Mouse (Mus musculus) heart, postnatal 36 days (tissue): Measurements from ENCODE around the gene Dpagt1. TPM values are rescaled to one million over a fixed set of nuclear protein-coding genes. Genes with fewer than 3 reads are reported as not detected.
"Not testable (repeated sequence)": the region's sequence is repeated elsewhere in the genome, so short reads cannot be mapped to it uniquely, and the experiment has no call there.

Experiments used
- DNase-seq, 2 experiments: peaks; one replicate each; pipeline ENCODE4 v3.0.0; 2021 to 2022
- intact Hi-C: fragments of 180-260 bp; cut with DNase I; formaldehyde crosslinking; loops from one replicate; pipeline ENCODE4 v1.15.1; 2025
- total RNA-seq, 2 experiments: library from RNA; stranded (reverse); gene quantifications; 2 replicates each; pipeline ENCODE4 v1.2.3; 2021

Dpagt1 gene
- total RNA-seq, 2 experiments from 2014 or later = 18.6 to 22.4 TPM

DNA sequence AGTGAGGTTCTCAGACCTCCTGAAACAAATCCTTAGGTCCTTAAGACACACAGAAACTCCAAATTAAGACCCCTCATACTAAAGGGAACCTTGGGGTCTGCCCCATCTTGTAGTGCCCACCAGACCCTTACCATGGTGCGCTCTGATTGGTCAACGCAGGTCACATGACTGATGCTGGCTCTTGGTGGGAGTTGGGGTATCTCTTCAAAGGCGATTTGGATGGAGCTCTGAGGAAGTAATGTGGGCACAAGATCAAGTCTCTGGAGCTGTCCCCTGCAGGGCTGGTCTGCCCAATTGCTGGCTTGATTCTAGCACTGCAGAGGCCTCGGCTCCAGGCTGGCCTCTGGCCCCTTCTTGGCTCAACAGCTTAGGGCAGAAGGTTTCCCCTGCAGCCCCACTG, 8.4 kb upstream of the Dpagt1 start:
- no peak for DNase-seq
- intact Hi-C loops = no loop called here

DNA sequence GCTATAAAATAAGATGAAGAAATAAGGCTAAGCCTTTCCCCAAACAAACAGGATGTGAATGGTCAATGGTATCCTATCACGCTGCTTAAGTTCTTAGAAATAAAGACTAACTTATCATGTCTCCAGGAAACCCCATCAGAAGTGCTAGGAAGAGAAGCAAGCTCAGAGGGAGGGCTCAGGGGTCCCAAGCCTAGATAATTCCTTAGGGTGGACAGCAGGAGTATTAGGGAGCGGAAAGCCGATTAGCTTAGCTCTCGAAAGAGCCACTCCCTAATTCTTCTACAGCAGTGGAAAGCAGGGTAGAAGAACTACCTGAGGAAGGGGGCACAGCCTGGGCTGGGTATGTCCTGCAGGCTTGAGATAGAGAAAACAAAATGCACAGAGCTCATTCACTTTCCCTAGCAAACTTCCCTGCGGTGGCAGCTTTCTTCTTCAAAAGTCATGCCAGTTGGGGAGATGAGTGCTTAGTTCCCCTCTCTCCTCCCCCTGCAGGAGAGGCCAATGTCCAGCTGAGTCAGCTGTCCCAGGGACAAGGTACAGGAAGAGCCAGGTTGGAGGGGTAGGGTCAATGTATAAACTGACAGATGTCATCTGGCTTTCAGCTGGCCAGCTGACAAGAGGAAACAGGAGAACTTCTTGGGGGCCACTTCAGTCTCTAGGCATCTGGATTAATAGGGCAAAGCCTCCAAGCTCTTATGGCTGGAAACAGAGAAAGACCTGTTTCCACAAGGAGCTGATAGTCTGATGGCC, 7.6 kb upstream of the Dpagt1 start:
- intact Hi-C loops = no loop called here
- DNase-seq = no peak

DNA sequence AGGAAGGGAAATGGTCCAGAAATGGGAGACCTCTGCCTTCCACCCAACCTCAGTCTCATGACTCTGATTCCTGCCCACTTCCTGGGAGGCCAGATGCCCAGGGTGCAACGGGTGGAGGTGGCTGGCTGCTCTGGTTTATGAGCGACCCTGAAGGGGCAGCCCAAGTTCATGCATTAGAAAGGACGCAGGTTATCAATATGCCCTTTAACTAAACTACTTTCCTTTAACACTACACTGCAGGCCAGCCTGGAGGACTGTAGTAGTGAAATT, 7.1 kb upstream of the Dpagt1 start:
- intact Hi-C loops = no loop called here
- peak in 1 of 2 experiments; percentile 17 for DNase-seq

DNA sequence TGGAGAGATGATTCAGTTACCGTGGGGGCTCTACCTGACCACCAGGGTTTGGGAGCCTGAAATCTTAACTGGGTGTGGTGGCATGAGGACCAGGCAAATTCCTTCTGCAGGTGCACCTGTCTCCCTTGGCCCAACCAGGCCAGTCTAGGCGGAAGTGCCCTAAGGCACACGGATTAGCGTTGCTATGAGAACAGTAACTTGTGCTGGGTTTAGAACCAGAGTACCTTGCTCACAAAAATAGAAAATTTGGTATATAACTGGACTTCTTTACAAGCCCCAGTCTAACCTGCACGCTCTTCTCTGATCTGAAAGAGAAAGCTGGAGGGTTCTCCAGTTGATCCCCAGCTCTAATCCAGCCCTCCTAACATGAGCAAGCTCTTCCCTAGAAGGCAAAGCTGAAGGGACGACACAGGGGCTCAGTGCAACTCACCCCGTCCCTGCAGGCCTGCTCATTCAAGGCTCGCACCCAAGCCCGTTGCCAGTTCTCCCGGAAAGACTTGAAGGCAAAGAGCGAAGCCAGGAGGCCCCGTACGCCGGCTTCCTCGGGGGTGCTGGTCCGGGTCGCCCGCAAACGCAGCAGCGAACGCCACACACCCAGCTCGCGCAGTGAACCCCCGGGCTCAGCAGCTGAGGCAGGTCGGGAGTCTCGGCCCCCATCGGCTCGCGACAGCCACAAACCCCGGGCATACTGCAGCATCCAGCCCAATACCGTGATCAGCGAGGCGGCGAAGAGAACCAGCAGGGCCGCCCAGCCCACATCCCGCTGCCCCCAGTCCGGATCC, 6.5 kb upstream of the Dpagt1 start:
- intact Hi-C loops = no loop called here
- DNase-seq = peak; percentile 16 to 37

DNA sequence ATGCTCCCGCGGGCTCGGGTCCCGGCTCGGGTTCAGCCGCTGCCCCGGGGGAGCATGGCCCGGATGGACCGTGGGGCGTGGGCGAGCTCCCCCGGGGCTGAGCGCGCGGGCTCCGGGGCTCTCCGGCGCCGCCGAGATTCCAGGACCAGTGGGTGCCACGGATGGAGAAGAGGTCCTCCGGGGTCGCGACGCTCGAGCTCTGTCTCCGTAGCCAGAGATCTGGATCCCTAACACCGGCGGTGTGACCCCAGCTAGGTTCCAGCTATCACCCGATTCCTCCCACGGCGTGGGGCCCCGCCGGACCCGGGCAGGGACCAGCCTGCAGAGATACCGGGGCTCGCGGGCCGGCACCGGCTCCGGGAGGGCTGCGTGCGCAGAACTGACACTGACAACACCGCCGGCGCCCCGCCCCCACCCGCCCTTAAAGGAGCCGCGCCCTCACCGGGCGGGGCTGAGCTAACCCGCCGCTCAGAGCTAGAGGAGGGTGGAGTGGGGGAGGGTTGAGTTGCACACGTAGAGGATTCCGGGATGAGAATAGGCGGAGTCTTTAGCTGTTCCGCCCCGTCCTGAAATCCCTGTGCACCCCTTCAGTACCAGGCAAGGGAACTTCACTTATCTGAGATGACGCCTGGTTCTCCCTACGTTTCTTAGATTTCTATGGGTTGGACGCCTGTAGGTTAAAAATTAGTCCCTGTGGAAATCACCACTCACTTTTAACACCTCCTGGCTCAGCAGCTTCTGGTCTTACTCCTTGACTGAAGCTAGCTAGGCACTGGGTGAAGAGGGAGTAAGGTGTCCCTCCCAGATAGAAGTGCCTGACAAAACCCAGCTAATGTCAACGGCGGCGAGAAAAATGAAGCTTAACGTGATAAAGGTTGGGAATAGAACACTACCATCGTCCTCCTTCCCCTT, 5.7 kb upstream of the Dpagt1 start, which contains the start of gene C2cd2l:
Gene C2cd2l (minus strand): TSS at position 399 of the 912 bp plus-strand sequence.
- intact Hi-C loops = loop anchor here (2.0 kb wide), 1 partner anchor 13 kb away; no protein-coding TSS in a partner anchor
- peak; percentile 84 to 89 for DNase-seq

DNA sequence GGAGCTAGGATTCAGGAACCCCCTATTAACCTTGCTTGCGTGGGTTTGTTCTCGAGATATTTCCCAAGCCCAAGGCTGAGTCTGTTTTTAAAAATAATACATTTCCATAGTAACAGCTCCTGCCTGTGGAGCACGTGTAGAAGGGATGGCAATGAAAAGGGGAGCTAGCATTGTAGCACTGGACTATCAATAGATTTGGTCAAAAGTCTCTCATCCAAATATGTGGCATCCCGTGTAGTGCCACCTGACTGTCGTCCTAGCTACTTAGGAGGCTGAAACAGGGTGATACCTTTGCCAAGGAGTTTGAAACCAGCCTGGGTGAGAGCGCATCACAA, 5.1 kb upstream of the Dpagt1 start:
- DNase-seq = no peak
- intact Hi-C loops = loop anchor here (2.0 kb wide), 1 partner anchor 14 kb away; no protein-coding TSS in a partner anchor

DNA sequence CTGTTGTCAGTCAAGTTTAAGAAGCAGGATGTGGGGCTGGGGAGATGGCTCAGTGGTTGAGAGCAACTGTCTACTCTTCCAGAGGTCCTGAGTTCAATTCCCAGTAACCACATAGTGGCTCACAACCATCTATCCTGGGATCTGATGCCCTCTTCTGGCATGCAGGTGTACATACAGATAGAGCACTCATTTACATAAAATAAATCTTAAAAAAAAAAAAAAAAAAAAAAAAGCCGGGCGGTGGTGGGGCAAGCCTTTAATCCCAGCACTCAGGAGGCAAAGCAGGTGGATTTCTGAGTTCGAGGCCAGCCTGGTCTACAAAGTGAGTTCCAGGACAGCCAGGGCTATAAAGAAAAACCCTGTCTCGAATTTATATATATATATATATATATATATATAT, 2.2 kb upstream of the Dpagt1 start:
- DNase-seq, intact Hi-C loops: not testable (repeated sequence)

DNA sequence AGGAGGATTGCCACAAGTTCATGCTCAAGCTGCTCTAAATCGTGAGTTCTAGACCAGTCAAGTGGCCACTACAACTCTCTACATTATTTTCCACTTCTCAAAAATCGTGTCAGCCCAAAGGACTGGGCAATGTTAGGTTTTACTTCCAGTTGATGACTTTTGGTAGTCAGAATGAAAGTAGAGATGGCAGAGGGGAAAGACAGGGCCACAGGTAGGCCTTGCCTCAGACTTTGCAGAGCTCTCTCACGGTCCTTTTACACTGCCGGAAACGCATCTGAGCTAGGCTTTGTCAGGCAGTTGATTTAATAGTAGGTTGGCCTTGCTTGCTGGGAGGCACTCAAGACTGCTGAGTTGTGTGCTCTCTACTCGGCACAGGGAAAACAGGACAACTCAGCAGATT, 1.7 kb upstream of the Dpagt1 start:
- intact Hi-C loops = no loop called here

DNA sequence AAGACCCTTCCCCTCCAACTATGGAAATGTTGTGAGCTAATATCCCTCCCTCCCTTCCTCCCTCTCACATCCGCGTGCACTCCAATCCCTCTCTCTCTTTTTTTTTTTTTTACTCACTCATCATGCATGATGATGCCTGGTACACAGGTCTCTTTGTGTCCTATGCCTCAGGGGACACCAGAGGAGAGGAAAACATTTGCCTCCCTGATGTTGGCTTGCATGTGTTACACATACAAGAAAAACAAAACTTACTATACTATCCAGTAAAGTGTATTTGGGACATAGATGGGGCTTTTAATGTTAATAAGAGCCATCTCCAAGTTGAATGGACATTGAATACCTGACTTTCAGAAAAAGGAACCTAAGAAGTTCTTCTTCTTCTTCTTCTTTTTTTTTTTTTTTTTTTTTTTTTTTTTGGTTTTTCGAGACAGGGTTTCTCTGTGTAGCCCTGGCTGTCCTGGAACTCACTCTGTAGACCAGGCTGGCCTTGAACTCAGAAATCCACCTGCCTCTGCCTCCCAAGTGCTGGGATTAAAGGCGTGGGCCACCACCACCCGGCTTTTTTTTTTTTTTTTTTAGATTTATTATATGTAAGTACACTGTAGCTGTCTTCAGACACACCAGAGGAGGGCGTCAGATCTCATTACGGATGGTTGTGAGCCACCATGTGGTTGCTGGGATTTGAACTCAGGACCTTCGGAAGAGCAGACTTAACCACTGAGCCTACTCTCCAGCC, 619 bp upstream of the Dpagt1 start:
- DNase-seq, intact Hi-C loops: not testable (repeated sequence)

More for the DNA sequence above, 1.7 kb upstream of the Dpagt1 start:
- no peak for DNase-seq

DNA sequence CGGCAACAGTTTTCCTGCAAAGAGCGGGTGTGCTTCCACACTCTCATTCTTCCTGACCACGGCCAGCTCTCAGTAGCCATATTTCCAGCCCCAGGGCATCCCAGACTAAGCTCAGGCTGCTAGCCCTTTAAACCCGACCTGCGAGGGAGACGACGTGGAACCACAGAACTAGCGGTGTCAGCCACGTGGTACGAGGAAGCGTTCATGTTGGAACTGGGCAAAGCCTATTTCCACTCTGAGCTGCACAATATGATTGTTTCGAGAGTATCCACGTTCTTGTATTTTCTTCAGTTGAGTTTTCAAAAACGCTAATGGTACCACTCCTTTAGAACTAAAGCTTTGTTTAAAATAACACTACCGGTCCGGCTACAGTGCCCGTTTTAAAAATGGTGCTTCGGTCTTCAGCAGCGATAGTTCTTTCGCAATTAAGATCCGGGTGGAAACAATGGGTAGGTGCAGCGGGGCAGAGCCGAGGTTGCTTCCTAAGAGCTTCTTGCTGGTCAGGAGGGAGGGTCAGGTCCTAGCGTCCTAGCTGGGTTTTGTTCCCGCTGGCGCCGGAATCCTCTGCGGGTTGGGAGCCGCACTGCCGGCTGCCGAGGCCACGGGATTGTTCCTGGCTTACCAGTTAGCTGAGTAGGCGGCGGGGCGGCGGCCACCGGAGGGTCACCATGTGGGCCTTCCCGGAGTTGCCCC, 698 bp downstream of the Dpagt1 start:
- DNase-seq = peak; percentile 76 to 82
- intact Hi-C loops = no loop called here

DNA sequence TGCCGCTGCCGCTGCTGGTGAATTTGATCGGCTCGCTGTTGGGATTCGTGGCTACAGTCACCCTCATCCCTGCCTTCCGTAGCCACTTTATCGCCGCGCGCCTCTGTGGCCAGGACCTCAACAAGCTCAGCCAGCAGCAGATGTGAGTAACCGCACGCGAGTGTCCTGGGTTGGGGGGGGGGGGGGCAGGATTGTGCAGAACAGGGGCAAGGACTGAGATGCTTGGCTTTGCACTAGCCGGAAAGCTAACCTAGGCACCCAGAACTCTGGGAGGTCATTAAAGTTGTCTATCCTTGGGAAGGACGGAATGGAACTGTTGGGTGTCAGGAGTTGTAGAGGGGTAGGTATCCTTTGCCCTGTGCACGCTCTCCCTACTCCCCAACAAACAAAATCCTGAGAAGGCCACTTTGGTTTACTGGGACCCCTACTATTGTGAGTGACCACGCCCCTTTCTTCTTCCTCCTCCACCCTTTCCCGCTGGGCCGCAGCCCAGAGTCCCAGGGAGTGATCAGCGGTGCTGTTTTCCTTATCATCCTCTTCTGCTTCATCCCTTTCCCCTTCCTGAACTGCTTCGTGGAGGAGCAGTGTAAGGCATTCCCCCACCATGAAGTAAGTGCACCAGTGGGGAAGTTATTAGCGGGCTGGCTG, 1.4 kb downstream of the Dpagt1 start:
- intact Hi-C loops = no loop called here
- DNase-seq = peak; percentile 52 to 65

DNA sequence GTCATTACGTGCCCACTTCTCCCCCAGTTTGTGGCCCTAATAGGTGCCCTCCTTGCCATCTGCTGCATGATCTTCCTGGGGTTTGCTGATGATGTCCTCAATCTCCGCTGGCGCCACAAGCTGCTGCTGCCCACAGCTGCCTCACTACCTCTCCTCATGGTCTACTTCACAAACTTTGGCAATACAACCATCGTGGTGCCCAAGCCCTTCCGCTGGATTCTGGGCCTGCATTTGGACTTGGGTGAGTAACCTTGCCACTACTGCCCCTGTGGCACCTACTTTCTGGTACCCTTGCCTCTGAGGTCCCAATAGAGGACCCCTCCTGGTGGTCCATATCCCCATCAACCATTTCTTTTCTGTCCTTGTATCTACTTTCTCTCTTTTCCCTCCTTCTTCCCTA, 2.1 kb downstream of the Dpagt1 start:
- DNase-seq = no peak
- intact Hi-C loops = no loop called here

DNA sequence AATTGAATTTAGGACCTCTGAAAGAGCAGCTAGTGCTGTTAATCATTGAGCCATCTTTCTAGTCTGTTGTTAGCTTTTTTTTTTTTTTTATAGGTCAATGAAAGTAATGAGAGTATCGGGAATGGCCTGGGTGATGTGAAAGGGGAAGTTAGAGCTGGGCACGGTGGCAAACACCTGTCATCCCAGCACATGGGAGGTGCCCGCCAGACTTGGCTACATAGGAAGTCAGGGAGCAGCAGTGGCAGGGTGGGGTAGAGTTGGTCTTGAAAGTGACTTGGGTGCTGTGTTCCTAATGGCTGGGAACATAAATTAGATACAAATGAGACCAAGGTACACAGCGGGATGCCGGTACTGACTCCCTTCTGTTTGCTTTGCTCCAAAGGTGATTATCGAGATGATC, 4.9 kb downstream of the Dpagt1 start:
- DNase-seq = no peak

DNA sequence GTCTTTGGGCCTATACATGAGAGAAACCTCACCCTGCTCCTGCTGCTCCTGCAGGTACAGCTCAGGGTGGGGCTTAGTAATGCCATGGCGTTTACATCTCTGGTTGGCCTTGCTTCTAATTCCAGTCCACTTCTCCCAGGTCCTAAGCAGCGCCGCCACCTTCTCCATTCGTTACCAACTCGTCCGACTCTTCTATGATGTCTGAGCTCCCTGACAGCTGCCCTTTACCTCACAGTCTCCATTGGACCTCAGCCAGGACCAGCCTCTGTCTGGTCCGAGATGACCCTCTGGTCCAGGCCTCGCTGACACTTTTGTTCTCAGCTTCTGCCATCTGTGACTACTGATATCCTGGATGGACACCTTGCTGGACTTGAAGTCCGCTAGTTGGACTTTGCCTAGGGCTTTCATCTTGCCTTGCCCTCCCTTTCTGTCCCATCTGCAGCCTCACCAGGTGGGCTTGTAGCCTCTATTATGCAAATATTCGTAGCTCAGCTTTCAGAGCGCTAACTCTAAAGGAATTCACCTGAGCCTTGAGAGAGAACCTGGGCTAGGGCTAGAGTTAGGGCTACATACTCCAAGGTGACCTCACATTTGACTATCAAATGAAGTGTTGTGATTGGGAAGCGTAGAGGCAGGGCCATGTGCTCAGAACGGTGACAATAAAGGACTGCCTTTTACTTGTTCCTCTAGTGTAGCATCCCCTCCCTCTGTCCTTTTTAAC, 7.3 kb downstream of the Dpagt1 start:
- no peak for DNase-seq
- intact Hi-C loops = no loop called here

More for the DNA sequence above, 4.9 kb downstream of the Dpagt1 start:
- intact Hi-C loops = no loop called here

DNA sequence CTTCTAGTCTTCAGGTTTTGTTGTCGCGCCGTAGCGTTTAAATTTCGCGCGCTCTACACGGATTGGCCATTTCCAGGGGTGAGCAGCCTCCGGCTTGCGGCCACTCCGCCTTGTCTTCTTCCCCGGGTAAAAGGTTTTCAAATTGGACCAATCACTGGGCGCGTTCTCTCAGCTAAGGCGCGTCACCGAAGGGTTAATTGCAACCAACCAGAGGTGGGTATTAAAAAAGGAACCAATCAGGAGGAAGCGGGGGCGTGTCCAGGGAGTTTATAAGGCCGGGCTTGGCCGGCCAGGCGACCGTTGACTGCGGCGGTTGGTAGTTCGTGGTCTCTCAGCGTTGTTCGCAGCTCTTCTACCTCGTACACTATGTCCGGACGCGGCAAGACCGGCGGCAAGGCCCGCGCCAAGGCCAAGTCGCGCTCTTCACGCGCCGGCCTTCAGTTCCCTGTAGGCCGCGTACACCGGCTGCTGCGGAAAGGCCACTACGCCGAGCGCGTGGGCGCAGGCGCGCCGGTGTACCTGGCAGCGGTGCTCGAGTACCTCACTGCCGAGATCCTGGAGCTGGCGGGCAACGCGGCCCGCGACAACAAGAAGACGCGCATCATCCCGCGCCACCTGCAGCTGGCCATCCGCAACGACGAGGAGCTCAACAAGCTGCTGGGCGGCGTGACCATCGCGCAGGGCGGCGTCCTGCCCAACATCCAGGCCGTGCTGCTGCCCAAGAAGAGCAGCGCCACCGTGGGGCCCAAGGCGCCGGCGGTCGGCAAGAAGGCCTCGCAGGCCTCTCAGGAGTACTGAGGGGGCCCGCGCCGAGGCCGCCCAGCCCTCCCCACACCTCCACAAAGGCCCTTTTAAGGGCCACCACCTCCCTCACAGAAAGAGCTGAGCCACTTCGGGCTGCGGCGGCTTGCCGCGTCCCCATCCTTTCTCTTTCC, 8.8 kb downstream of the Dpagt1 start, which contains the start of gene H2afx:
Gene H2afx (plus strand): TSS at position 299 of the 935 bp plus-strand sequence.
- intact Hi-C loops = loop anchor here (5.0 kb wide), 1 partner anchor 42 kb away; no protein-coding TSS in a partner anchor
- DNase-seq = peak; percentile 97

DNA sequence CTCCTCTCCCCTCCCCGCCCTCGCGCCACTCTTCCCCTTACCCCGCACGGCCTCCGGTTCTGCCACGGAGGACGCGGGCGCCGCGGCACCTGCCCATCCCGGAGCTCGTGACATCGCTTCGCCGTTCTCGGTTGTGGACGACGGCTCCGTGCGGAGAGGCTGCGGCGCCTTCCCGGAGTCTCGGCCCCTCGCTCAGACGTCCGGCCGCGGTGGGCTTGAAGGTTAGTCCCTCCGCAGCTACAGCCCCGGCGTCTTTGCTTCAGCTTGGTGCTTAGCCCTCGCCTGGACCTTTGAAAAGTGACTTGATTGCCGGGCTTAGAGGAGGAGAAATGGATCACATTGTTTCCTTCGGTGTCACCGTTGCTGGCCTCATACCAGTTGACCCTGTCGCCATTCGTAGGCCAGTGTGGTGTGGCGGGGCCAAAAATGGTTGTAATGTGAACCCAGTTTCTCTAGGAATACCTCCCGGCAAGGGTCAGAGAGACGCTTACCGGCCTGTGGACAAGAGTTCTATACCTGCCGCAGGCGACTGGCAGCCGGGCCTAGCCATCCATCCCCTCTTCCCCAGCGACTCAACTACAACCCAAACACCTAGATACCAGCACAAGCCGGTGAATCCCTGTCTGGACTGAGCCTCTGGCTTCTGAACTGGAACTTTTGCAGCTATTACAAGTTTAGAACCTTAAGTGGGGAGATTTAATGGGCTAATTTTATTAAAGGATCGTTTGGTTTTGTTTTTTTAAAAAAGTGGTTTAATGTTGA, 9.7 kb downstream of the Dpagt1 start:
- peak; percentile 41 to 54 for DNase-seq
- intact Hi-C loops = loop anchor here (5.0 kb wide), 1 partner anchor 43 kb away; no protein-coding TSS in a partner anchor

DNA sequence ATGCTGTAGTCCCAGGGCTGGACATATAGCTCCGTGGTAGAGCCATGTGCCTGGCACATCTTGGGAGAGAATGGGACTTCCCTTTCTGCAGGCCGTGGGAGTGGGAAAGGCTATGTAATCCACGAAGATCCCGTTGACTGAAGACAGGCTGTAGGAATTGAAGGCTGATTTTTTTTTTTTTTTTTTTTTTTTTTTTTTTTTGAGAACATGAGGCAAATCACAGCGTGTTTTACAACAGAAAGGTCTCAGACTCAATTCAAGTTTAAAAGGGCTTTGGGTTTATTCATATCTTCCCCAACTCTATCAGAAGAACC, 10.2 kb downstream of the Dpagt1 start:
- DNase-seq = no peak
- intact Hi-C loops = loop anchor here (5.0 kb wide), 1 partner anchor 44 kb away; no protein-coding TSS in a partner anchor
